Mouse (Mus musculus): Measurements from ENCODE around the gene Hccs.

DNA sequence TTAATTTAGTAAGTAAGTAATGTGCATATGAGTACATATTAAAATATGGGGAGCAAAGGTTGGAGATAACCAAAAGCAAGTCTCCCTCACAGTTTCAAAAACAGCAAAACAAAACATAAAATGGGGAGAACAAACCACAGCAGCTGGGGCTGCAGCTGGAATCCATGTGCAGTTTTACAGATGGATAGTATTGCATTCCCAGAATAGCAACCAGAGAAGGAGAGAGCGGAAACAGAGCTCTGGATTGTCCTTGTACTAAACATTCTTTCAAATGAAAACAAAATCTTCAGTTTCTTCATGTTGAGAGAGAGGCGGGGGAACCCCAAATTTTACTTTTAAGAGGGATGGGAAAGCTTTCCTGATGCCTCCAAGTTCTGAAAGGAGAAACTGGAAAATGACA lies 58.0 kb downstream of the Hccs start:
- no peak for TF ChIP-seq CTCF (conservative IDR thresholded peaks at IDR 0.05 in 1 of 2, IDR thresholded peaks at IDR 0.05 in 1 of 2; ENCODE audit: low read depth in 2 of 2, low read length in 2 of 2)
- no peak for TF ChIP-seq POLR2A (IDR thresholded peaks at IDR 0.05; ENCODE audit: low read depth, low read length)
- no peak for TF ChIP-seq TBP (conservative IDR thresholded peaks at IDR 0.05; ENCODE audit: low read depth, low read length)
- no peak for TF ChIP-seq ZNF384 (IDR thresholded peaks at IDR 0.05; ENCODE audit: low read depth, low read length)
- no peak for TF ChIP-seq USF2 (conservative IDR thresholded peaks at IDR 0.05; ENCODE audit: low read depth, low read length)
- TF ChIP-seq NRF1 (IDR thresholded peaks at IDR 0.05; ENCODE audit: low read depth, low read length): no peak
- TF ChIP-seq RAD21 (IDR thresholded peaks at IDR 0.05; ENCODE audit: low read depth, low read length): no peak
- TF ChIP-seq MAX (IDR thresholded peaks at IDR 0.05; ENCODE audit: low read length): no peak
- no peak for TF ChIP-seq ETS1 (conservative IDR thresholded peaks at IDR 0.05; ENCODE audit: low read depth, low read length)
- no peak for TF ChIP-seq USF1 (IDR thresholded peaks at IDR 0.05; ENCODE audit: low read depth, low read length)
- no peak for TF ChIP-seq UBTF (IDR thresholded peaks at IDR 0.05; ENCODE audit: low read depth, low read length)
- no peak for TF ChIP-seq SMC3 (IDR thresholded peaks at IDR 0.05; ENCODE audit: low read depth, low read length)
- no peak for TF ChIP-seq E2F4 (IDR thresholded peaks at IDR 0.05; ENCODE audit: insufficient replicate concordance, low read depth, low read length)
- no peak for TF ChIP-seq MXI1 (IDR thresholded peaks at IDR 0.05; ENCODE audit: low read depth, low read length)
